Mouse (Mus musculus) adipose tissue, adult 10 weeks (tissue): ENCODE results near the gene Slc32a1. TPM values are rescaled to one million over a fixed set of nuclear protein-coding genes. Genes with fewer than 3 reads are reported as not detected.

Experiments
- polyA plus RNA-seq: library from polyadenylated mRNA; stranded (reverse); fragments of 350-450 nt; fragmentation: Illumina TruSeq; extraction: RNeasy Lipid Tissue Mini Kit (QIAGEN cat#74804); gene quantifications from one replicate; pipeline ENCODE4 v1.2.3, GENCODE M21; 2014; ENCODE audit warnings: low read depth, low replicate concordance

Gene Slc32a1
- polyA plus RNA-seq, result not detected

DNA sequence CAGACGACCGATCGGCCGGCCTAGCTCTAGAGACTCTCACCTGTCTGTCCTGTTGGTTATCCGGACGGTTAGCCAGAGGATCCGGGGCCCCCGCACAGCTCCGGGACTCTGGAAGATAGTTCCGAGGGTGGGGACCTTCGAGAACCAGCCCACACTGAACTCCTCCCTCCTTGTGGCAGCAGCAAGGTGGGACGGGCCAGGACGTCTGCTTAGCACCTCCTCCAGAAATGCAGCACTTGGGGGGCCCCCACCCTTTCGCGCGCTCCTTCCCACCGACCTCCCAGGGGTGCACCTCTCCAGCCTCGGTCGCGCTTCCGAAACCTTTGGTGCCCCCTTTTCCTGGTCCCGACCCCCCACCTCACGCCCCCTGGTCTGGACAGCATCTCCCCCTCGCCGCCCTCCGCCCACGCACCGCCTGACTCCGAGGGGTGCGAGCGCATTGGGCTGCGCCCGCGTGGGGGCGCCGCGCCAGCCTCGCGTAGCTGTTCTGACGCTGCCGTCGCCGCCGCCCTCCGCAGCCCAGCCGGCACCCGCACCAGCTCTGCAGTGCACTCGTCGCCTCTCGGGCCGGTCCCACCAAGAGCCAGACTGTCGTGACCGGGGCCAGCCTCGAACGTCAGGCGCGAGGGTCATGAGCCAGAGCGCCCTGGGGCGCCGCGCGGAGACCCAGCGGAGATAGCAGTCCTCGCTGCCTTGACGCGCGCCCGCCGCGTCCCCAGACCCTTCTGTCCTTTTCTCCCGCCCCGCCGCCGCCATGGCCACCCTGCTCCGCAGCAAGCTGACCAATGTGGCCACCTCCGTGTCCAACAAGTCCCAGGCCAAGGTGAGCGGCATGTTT, at the start of gene Slc32a1:
TSS of gene Slc32a1 (plus strand) at position 280 of the 838 bp plus-strand sequence.

GRCm38 (mm10) chr2:158624718-158625222, 14.2 kb downstream of the Slc32a1 start, which contains the start of gene Actr5:
Gene Actr5, plus strand, starts transcription at chr2:158624888.

DNA sequence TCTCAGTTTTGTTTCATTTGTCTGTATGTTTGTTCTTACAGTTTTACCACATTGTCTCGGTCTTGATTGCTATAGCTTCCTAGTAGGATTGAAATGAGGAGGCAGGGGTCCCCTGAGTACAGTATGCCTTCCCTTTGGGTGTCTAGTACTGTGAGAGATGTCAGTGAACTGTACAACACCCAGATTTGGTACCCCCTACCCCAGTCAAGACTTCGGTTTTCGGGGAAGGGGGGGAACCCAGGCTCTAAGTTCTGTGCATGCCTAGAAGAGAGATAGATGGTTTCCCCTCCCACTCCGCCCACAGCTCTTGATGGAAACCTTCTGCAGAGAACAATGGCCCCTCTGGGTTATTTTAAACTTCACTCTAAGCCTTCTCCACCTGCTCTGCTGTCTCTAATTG, 54.5 kb downstream of the Slc32a1 start, which contains the start of gene Ppp1r16b:
TSS of gene Ppp1r16b (plus strand) at position 301 of the 400 bp plus-strand sequence.

Other genes with a start within 250 kb of the Slc32a1 start
- 23.0 TPM for gene Snhg11, start 235.1 kb upstream of the Slc32a1 start, polyA plus RNA-seq
- gene Ralgapb, start 200.9 kb upstream of the Slc32a1 start, polyA plus RNA-seq, result 21.4 TPM
- 220 TPM for gene Adig, start 108.2 kb upstream of the Slc32a1 start, polyA plus RNA-seq
- gene Arhgap40, start 98.0 kb upstream of the Slc32a1 start, polyA plus RNA-seq, result 4.1 TPM
- gene Actr5, start 14.1 kb downstream of the Slc32a1 start, polyA plus RNA-seq, result 9.0 TPM
- gene Ppp1r16b, start 54.6 kb downstream of the Slc32a1 start, polyA plus RNA-seq, result 3.1 TPM
- 4.5 TPM for gene Fam83d, start 157.3 kb downstream of the Slc32a1 start, polyA plus RNA-seq
- gene Dhx35, start 184.0 kb downstream of the Slc32a1 start, polyA plus RNA-seq, result 7.4 TPM